In the genomic region with DNA sequence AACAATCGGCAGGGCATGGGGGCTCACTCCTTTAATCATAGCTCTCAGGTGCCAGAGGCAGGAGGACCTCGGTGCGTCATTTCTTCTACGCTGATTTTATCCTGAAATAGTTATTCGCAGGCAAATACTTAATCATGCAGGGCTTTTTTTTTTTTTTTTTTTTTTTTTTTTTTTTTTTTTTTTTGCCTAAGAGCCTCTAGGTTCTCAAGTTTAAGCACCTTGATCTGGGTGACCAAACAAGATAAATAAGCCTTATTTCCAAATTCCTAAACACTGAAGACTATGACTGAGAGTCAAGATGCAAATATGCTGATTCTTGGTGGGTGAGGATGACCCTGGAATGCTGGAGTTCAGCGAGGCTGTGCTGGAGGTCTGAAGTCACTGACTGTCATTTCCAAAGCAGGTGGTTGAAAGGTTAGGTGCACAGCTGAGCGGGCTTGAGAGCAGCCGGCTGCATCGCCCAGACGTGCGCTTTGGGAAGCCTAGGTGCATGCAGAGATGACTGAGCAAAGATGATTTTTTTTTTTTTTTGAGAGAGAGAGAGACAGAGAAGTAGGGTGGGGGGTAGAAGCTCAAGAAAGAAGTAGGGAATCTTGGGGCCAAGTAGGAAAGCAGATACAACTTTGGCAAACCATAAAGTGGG, we compare ENCODE assay signal across 8 mouse cellular contexts. TPM values are rescaled to one million over a fixed set of nuclear protein-coding genes. Genes with fewer than 3 reads are reported as not detected.
DNase-seq lines count a peak whose midpoint lies in the region; ATAC-seq and TF ChIP-seq lines count a peak whose summit lies in the region.

No protein-coding gene starts in this region.

- no peaks in the 10 kb centered on the region for H3K9me3 ChIP-seq in intestine, postnatal 0 days (ENCODE audit: control insufficient read depth)
- H3K9me3 ChIP-seq in megakaryocyte, embryonic 14.5 days, result peaks cover 3% of the 10 kb centered on the region; the same call in 1 of the 2 replicates

- H3K4me3 ChIP-seq in intestine, postnatal 0 days (ENCODE audit: low read depth, low read length), result peak overlapping the region; percentile 80
- H3K4me3 ChIP-seq in megakaryocyte, embryonic 14.5 days (replicated peaks), result peak overlapping the region; percentile 100

- peak overlapping the region; percentile 90 for H3K4me2 ChIP-seq in intestine, postnatal 0 days (replicated peaks; ENCODE audit: low read depth)

- H3K36me3 ChIP-seq in intestine, postnatal 0 days (ENCODE audit: control insufficient read depth, insufficient read depth), result no peaks in the 10 kb centered on the region
- peaks cover 32% of the 10 kb centered on the region for H3K36me3 ChIP-seq in megakaryocyte, embryonic 14.5 days (replicated peaks; ENCODE audit: low read length)

- H3K4me1 ChIP-seq in intestine, postnatal 0 days (replicated peaks; ENCODE audit: control insufficient read depth, insufficient read depth, low read length), result no peaks in the 10 kb centered on the region
- peaks cover 35% of the 10 kb centered on the region for H3K4me1 ChIP-seq in megakaryocyte, embryonic 14.5 days

- WGBS in intestine, postnatal 0 days, result 38% methylated on average over 11 of the region's 11 CpGs

- no peaks in the 10 kb centered on the region for H3K27me3 ChIP-seq in intestine, postnatal 0 days (replicated peaks; ENCODE audit: control insufficient read depth, insufficient read depth, low read length)
- no peaks in the 10 kb centered on the region for H3K27me3 ChIP-seq in megakaryocyte, embryonic 14.5 days (replicated peaks)

- DNase-seq in right cerebral cortex, postnatal 4 days, result peak; percentile 18
- no peak for DNase-seq in right cerebral cortex, postnatal 14 days
- peak; percentile 36 for DNase-seq in embryo, embryonic 11 days
- DNase-seq in thymus, postnatal 0 days (ENCODE audit: low spot score), result peak; percentile 46
- DNase-seq in adrenal gland, adult 2 months, result no peak
- DNase-seq in urinary bladder, postnatal 10 days (ENCODE audit: low spot score), result no peak

- H3K9ac ChIP-seq in intestine, postnatal 0 days (ENCODE audit: low read depth, low read length), result peak overlapping the region; percentile 77

- H3K27ac ChIP-seq in intestine, postnatal 0 days (ENCODE audit: low read depth, low read length), result no peak overlapping the region

- ATAC-seq in intestine, postnatal 0 days, result no peak

- no peak for TF ChIP-seq CTCF in intestine, postnatal 0 days (IDR thresholded peaks at IDR 0.05; ENCODE audit: low read depth)

RNA-seq across cellular contexts. Expression of gene Fam98a, which starts 0.9 kb away (rescaled TPM):
- polyA plus RNA-seq in intestine, postnatal 0 days (2015; fragmentation: Nextera tagmentation; extraction: Ambion mirVana), result 17.3 and 18.0 TPM in 2 replicates
- polyA plus RNA-seq in megakaryocyte, embryonic 14.5 days (2012; ENCODE audit: insufficient read depth, low replicate concordance), result 2.4 and 11.2 TPM in 2 replicates
- 24.2 and 26.2 TPM in 2 replicates for polyA plus RNA-seq in thymus, postnatal 0 days (2015; fragmentation: Nextera tagmentation; extraction: Ambion mirVana)
- 10 to 100 TPM; 30.8 to 33.3 TPM for total RNA-seq in adrenal gland, adult 2 months (2021)
- 2.2 and 3.3 TPM in 2 replicates for polyA plus RNA-seq in adrenal gland, adult 2 months (2012; rRNA removed)

Comparison
In these comparisons a context has a peak if more than half of its experiments do, and no peak if none do; other contexts are left out.
1. DNase-seq: peak in right cerebral cortex, postnatal 4 days (single experiment), embryo, embryonic 11 days (single experiment) and thymus, postnatal 0 days (single experiment); none in right cerebral cortex, postnatal 14 days (single experiment), adrenal gland, adult 2 months (single experiment) and urinary bladder, postnatal 10 days (single experiment).